Mouse (Mus musculus) spleen, adult 12 weeks (tissue): Measurements from ENCODE around the gene Afmid.

Experiments used
- DNase-seq: peaks from one replicate; pipeline ENCODE4 v3.0.0; 2022; ENCODE audit warnings: low spot score

The Afmid gene

DNA sequence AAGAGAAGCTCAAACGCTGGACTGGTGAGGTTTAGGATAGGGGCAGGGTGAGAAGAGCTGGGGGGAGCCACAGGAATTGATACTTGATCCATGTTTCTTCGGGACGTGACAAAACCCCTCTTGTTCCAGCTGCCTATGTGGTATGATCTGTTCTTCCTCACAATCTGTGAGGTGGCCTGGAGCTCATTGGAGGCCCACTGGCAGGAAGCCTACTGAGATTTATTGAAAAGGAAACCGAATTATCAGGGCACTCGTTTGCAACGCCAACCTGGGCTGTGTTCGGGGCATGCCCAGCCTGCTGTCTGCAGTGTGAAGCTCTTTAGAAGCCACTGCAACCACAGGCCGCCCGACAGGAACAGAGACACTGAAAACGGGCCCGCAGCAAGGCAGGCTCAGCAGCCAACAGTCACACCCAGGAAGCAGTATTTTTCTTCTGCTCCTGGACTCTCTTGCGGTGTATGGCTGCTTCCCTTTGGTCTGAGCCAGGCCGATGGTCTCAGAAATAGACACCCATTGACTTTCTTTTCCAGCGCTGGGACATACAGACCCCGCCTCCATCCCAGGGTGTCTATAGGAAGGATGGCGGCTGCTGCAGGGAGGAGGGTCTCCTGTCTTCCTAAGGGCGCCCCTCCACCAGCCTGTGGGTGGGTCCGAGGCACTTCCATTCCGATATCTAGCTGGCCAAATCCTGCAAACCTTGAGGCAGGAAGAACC, 22.7 kb downstream of the Afmid start:
- DNase-seq, result no peak

DNA sequence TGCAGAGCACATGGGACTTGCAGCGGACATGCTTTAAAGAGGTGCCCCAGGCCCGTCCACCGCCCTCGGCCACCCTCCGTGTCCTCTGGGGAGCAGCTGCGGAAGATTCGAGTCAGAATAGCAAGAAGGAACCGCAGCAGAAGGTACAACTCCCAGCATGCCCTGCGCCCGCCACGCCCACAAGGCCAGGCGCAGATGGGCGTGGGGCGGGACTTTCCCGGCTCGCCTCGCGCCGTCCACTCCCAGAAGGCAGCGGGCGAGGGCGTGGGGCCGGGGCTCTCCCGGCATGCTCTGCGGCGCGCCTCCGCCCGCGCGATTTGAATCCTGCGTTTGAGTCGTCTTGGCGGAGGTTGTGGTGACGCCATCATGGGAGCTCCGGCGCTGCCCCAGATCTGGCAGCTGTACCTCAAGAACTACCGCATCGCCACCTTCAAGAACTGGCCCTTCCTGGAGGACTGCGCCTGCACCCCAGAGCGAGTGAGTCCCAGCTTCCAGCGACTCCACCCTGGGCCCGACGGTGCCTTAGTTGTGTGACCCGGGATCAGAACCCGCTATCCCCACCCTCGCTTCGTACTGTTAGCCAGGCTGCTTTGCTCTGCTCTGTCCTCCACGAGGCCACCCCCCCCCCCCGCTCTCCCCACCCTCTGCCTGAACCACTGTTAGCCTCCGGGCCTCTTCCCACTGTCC, 23.4 kb downstream of the Afmid start, which contains the start of gene Birc5:
TSS of gene Birc5 (plus strand) at position 267 of the 687 bp plus-strand sequence.
- DNase-seq, result peak; percentile 98

DNA sequence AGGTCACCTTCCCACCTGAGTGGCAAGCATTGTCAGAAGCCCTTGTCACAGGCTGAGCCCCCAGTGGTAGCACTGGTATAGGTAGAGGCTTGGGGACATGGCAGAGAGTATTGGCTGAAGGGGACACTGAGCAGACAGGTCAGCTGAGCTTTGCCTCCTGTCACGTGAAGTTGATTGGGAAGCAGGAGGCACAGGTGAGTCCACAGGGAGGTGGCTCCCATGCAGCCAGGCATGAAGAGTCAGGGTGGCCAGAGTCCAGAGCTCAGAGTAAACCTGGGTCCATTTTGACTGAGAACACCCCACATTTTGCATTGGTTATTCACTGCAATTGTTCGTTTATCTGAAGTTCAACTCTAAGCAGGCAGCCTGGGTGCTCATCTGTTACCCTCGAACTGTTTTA, 27.2 kb downstream of the Afmid start:
- no peak for DNase-seq

DNA sequence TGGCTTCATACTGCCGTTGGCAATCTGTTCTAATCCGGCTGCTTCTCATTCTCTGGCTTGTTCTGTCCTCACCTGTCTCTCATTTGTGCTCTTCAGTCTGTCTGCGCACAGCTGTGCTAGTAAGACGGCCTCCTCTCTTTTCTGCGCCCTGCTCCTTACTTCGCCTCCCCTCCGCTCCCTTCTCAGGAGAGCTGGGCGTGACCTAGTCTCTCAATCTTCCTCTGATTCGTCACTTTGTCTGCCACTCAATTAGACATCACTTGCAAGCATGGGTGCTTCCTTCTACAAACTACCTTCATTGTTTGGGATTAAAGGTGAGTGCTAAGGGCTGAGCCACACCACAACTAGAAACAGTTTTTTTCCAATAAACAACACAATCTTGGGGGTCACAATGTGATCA, 28.5 kb downstream of the Afmid start:
- no peak for DNase-seq

DNA sequence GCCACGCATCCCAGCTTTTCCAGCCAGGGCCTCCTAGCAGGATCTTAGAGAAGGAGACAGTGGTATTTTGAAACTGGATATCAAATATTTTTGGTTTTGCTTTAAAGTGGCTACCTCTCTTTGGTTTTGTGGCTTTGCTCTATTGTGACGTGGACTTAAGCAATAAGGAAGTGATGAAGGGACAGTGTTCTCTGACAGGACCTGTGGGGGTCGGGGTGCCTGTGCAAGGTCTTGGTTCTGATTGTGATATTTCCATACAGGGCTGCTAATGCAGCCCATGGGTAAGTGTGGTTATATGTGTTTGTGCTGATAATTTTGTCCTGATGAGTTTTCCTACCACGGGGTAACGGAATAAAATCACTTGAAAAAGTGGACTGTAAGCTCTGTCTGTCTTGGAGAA, 29.6 kb downstream of the Afmid start:
- no peak for DNase-seq

DNA sequence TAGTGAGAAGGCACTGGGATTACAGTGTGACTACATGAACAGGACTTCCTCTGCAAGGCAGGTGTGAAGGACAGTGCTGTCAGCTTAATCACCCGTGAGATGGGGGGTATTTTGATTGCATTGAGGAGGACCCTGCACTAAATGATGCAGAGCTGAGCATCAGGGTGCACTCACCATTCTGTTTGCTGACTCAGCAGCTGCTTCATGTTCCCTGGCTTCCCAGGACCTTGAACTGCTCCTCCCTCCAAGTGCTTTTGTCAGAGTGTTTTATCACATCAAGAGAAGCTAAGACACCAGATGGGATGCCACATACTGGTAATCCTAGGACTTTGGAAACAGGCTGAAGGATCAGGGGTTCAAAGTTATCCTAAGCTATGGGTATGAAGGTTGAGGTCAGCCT, 30.3 kb downstream of the Afmid start:
- no peak for DNase-seq

DNA sequence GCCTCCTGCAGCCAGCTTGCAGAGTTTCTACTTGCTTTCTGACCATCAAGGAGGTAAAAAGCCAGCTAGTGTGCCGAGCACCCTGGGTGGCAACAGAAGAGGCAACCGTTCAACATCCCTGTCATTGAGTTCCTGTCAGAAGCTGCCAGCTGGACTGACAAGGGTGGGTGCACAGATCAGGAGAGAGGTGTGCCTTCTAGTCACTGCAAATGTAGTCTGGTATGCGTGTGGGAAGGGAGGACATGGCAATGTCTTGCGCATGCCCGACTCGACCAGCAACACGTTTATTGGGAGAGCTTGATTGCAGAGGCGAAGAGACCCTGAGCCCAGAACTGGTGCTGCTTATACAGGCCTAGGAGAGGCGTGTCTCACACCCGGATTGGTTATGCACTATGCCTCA, 31.7 kb downstream of the Afmid start:
- no peak for DNase-seq

DNA sequence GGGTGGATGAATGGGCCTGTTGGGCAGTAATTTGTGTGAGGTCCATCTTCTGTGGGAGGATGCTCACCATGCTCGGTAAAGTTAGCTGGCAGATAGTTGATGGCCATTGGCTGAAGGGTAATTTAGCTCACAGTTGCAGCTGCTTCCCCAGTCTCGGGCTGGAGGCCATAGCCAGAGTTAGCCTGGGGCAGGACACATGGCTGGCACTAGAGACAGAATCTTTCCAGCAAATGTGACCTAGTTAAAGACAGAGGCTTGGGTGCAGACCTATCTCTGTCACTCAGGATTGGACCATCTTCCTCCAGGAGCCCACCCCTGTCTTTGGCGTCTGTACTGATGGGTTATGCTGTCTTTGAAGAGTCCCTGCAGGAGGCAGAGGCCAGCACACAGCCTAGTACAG, 32.7 kb downstream of the Afmid start:
- DNase-seq, result no peak

DNA sequence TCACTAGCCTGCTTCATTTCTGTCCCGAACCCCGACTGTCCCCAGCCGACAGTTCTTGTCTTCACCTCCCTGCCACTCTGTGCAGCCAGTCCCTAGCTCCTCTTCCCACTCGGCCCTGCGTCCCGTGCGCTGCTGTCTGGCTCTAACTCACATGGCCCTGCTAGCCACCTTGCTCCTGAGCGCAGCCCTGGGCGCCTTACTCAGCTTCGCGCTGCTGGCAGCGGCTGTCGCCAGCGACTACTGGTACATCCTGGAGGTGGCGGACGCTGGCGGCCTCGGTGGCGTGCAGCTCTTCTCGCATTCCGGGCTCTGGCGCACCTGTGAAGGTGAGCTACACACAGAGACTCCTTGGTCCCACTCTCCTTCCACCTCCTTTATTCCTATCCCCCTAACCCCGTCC, 34.9 kb downstream of the Afmid start, which contains the start of gene Tmem235:
TSS of gene Tmem235 (plus strand) at position 152 of the 400 bp plus-strand sequence.
- no peak for DNase-seq

DNA sequence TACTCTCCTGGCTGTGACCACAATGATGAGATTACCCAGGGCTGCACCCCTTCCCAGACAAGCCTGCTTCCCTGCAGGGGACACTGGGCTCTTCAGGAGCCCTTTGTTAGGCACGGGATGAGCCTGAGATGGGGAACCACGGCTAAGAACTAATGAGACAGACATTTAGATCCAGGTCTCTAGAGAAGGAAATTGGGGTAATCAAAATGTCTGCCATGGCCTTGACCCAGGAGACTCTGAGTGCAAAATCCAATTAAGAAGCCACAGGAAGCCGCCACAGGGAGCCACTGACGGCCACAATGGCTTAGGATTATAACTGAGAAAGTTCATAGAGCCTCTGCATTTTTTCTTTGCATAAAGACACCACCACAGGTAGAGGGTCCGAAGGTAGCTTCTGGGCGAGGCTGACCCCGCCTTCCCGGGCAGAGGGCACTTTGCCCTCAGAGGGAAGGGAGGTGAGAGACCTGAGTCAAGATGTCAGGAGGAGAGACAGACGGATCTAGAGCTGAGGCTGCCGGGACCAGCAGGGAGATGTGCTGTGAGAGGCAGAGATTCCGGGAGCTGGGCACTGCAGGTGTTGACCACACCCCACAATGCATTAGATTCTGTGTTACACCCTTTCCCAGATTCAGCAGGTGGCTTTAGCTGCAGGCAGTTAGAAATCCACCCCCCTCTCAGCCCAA, 37.6 kb downstream of the Afmid start:
- no peak for DNase-seq

DNA sequence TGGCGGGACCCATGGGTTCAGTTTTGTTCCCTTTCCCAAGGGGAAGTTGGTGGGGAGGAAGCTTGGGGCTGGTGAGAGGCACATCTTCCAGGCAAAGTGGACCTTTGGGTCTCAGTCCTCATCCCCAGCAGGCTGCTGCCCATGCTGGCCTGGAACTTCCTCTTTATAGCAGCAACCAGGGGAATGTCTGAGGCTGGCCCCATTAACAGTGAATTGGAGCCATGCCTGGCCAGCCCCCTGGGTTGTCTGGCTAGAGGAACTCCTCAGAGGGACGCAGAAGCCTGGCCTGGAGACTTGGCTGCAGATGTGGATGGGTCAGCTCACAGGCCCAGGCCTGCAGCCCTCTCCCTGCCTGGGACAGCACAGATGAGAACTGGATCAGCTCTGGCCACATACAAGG, 39.1 kb downstream of the Afmid start:
- DNase-seq, result no peak

DNA sequence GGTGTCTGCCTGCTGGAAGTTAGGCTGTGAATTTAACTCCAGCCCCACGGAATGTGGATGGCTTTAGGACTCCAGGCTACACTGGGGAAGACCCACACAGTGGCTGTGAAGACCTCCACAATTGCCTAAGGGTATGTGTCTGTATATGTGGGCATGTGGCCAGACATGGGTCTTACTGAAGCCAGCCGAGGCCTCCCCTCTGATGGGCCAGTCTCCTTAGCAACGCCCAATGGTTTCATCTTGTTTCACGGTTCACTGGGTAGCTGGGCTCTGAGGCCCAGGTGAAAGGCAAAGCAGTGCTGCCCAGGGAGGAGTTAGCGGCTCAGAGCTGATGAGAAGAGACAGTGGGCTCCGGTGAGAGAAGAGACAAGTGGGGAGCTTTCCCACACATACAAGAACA, 40.3 kb downstream of the Afmid start:
- DNase-seq, result no peak

DNA sequence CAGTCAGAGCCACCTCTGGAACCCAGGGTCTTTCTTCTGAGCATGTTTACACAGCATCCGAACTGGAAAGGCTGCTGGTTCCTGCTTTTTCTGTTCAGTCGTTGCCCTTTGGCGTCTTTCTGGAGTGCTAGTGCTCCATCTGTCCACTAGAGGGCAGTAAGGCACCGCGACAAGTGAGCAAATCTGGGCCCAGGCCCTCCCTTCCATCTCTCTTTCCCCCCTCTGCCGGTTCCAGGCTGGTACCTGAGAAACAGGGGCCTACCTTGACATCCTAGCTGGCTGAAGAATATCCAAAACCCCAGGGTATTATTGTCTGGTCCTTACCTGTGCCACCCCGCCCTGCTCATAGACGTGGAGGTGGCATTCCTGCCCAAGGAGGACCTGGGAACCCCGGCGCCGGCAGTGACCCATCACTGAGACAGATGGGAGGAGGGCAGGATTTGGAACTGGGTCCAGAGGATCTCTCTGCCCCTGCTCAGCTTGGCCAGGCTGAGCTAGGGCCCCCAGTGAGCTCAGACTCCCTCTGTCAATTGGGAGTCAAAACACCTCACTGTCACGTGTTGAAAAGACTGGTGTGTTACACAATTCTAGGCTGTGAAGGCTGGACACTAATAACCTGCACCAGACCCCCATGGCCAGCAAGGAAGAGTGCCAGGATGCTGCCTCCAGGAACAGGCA, 45.1 kb downstream of the Afmid start:
- DNase-seq, result peak; percentile 53

DNA sequence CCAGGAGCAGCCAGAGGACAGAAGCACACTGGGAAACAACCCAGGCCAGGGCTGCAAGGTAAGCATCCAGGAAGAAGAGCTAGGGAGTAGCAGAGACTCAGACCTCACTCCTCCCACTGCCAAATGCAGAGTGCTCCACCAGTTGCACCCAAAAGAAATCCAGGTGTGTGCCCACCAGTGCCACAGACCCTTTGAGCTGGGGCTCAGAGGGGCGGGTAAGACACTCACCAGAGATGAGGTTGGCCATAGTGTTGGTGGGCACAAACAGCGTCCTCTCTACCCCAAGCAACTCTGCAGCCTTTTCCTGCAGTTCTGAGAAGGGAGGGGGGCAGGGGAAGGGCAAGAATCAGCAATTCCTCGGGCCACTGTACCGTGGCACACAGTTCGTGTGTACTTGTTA, 45.7 kb downstream of the Afmid start:
- no peak for DNase-seq

DNA sequence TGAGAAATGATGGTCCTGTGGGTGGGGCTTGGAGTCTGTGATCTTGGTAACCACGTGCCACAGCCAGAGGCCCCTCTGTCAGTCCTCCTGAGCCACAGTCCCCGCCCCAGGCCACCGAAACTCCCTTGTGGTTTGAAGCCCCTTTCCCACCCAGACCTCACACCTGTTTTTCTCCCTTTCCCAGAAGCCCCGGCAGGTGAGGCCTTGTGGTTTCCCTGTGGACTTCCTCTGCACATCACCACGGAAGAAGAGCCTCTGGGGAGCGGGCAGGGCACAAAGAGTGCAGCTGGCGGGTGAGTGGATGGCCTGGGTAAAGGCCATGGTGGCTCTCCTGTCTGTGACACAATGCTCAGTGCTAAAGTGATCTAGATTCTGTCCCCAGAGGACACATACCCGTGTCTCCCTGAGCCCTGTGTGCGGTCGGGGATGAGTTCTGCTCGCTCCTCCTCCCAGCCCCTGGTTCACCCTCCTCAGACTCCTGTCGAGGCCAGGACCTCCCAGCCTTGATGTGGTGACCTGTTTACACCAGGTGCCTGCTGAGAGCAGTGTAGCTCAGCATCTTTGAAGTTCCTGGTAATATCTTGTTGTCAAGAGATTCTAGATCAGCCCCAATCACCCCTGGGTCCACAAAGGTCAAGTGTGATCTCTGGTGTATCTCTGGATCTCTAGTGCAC, 46.3 kb downstream of the Afmid start:
- peak; percentile 43 for DNase-seq

DNA sequence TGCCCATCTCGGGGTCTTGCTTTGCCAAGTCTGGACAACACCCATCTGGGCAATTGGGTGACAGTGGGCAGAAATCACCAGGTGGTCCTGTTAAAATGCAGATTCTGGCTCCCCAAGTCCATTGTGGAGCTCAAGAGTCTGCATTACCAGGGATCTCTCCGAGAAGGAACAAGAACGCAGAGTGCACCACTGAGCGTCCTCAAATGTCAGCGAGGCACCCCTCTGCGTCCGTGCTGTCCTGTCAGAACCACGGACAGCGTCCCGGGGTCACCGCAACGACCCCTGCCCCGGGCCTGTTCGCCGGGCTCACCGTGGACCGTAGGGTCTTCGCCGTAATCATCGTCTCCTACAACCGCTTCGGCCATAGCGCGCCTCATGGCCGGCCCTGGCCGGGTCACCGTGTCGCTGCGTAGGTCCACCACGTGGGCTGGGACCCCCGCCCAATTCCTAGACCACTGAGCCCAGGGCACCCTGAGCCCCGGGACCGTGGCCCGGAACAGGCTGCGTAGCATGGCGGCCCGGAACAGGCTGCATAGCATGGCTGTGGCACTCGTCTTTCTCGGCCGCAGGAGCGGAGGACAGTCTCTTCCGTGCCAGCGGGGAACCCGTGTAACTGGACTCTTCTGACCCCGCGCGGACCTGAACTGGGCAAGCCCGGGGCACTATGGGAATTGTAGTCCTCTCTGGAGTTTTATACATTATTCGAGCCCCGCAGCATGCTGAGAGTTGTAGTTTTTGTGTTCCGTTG, 47.3 kb downstream of the Afmid start, which contains the start of gene Tha1:
TSS of gene Tha1 (minus strand) at position 621 of the 748 bp plus-strand sequence.
- no peak for DNase-seq

DNA sequence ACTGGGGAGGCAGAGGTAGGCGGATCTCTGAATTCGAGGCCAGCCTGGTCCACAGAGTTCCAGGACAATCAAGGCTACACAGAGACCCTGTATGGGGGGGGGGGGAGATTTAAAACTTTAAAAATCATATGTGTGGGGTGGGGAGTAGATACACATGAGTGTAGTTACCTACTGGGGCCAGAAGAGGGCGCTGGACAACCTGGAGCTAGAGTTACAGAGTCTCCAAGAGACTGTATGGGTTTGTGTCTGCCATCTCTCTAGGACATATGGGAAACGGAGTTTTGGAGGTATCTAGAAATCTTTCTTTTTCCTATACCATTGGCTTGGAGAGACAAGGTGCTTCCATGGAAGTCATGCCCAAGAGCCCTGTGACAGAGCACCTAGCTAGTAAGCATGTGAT, 48.7 kb downstream of the Afmid start:
- no peak for DNase-seq

DNA sequence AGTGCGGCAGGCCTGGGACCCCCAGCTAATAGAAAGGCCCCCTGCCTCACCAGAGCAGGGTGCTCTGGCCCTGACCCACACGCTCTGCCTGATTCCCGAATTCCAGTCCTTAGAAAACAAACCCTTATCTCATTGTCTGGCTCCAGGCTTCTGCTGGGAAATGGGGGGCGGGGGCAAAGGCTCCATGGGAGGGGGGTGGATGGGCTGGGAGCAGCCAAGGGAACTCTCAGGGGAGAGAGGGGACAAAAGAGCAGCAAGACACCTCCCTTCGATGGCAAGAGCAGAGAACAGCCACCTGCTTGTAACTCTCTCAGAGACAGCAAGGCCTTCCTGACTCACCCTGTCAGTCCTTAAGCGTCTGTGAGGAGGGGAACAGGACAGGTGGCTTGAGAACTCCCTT, 50.0 kb downstream of the Afmid start:
- no peak for DNase-seq

DNA sequence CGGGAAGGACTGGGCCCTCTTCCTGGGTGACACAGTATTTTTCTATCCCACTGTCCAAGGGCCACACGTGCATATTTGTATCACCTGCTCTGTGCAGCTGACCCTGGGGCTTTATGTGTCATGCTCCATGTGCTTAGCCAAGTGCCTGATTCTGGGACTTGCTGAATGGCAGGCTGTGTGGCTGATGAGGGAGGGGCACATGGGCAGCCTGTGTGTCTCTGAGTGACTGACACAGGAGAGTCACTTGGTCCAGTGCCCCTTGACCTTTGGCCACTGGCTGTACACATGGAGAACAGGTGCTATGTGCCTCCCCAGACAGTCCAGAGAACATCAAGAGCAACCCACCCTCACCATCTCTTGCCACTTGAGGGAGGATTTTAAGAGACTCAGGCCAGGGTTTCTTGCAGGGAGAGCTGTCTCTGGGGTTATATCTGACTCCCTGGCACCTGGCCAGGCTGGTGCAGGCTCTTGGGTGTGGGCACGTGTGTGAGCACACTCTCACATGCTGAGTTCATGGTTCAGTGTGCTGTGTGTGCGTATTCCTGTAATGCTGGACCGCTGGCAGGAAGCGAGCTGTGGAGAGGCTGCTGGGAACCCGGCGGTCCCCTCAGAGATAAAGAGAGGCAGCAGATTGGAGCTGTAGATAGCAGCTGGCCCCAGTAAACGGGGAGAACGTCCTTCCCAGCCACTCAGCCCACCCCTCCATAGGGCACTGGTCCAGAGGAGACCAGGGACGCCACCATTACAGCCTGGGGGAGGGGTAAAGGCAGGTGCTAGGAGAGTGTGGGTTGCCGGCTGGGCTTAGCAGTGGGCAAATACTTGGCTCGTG, 52.4 kb downstream of the Afmid start:
- DNase-seq, result no peak

DNA sequence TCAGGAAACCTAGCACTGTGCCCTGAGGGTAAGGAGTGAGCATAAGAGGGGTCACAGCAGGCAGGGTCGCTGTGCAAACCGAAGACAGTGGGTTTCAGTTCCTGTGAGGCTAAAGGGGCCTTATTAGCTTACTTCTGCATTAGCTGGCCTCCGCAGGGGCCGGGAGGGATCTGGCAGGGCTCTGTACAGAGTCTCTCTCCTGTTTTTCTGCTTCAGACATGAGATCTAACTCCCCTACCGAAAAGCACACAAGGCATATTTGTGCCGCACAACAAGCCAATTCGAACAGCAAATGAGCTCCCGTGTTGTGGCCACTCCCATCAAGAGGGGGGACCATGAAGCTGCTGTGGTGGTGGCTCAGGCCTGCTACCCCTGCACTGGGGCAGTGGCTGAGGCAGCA, 53.2 kb downstream of the Afmid start:
- no peak for DNase-seq
